ENCODE assay signal across 23 mouse cellular contexts in the genomic region with DNA sequence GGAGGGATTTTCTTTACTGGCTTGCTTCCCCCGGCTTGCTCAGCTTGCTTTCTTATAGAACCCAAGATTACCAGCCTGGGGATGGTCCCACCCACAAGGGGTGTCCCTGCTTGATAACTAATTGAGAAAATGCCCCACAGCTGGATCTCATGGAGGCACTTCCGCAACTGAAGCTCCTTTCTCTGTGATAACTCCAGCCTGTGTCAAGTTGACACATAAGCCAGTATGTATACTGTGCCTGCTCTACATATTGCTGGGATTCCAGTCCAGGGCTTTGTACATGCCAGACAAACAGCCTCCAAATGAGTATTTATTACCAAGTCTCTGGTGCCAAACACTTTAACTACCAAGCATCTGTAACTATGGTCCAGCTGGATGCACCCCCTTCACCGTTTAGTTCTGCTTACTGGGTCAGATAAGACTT. TPM values are rescaled to one million over a fixed set of nuclear protein-coding genes. Genes with fewer than 3 reads are reported as not detected.
DNase-seq lines count a peak whose midpoint lies in the region; ATAC-seq and TF ChIP-seq lines count a peak whose summit lies in the region.
"Had no signal": no experiment of that assay in that cellular context is flagged by ENCODE, and none has a peak within 500 bp of the region (broad histone marks: within the 10 kb centered on the region; RNA-seq: fewer than 3 reads in every experiment).

No protein-coding gene starts in this region.

- 0 out of 2 replicates have a peak, but pooled peaks cover 3% of the 10 kb centered on the region for H3K27me3 ChIP-seq in liver, embryonic 15.5 days
- no peaks in the 10 kb centered on the region for H3K27me3 ChIP-seq in thymus, adult 2 months (ENCODE audit: control insufficient read depth, insufficient read depth, low read length)
- H3K27me3 ChIP-seq: hindbrain, embryonic 13.5 days; neural tube, embryonic 15.5 days had no signal

- H3K36me3 ChIP-seq in liver, embryonic 15.5 days (replicated peaks): no peaks in the 10 kb centered on the region
- no peaks in the 10 kb centered on the region for H3K36me3 ChIP-seq in thymus, adult 2 months (ENCODE audit: control insufficient read depth, insufficient read depth, low read length)
- H3K36me3 ChIP-seq: embryonic facial prominence, embryonic 10.5 days; heart, embryonic 15.5 days; hindbrain, embryonic 13.5 days; limb, embryonic 10.5 days; neural tube, embryonic 15.5 days had no signal

- H3K4me3 ChIP-seq in liver, embryonic 15.5 days (replicated peaks): no peak overlapping the region
- H3K4me3 ChIP-seq in thymus, adult 2 months (ENCODE audit: control insufficient read depth, insufficient read depth, low read length): no peak overlapping the region
- H3K4me3 ChIP-seq: embryonic facial prominence, embryonic 10.5 days; heart, embryonic 15.5 days; hindbrain, embryonic 13.5 days; limb, embryonic 10.5 days; neural tube, embryonic 15.5 days had no signal

- peak; percentile 65 for ATAC-seq in liver, embryonic 15.5 days (ENCODE audit: insufficient read depth)
- ATAC-seq in granulocyte monocyte progenitor cell, adult 5-6 weeks (replicated peaks; ENCODE audit: poor library complexity, severe bottlenecking): no peak
- ATAC-seq: forebrain, embryonic 16.5 days; lung, postnatal 0 days had no signal

- TF ChIP-seq CTCF in thymus, adult 2 months (IDR thresholded peaks at IDR 0.05; ENCODE audit: borderline replicate concordance, control insufficient read depth, extremely low read depth, insufficient read depth, low read length, poor library complexity): no peak

- 24% methylated on average over 3 of the region's 3 CpGs for WGBS in liver, embryonic 15.5 days (ENCODE audit: insufficient replicate concordance)
- 77% methylated on average over 3 of the region's 3 CpGs for WGBS in thymus, adult 2 months

- 0 out of 2 replicates have a peak overlapping the region, but pooled peaks have one; percentile 26 for H3K4me2 ChIP-seq in liver, embryonic 15.5 days
- H3K4me2 ChIP-seq: heart, embryonic 15.5 days; hindbrain, embryonic 13.5 days; midbrain, embryonic 11.5 days; neural tube, embryonic 15.5 days had no signal

- no peak for TF ChIP-seq POLR2A in thymus, adult 2 months (IDR thresholded peaks at IDR 0.05; ENCODE audit: control insufficient read depth, extremely low read depth, insufficient read depth, low read length, poor library complexity)

- DNase-seq in kidney, postnatal 4 days: peak; percentile 35 to 52
- DNase-seq in kidney, postnatal 25 days: no peak
- peak; percentile 47 for DNase-seq in liver
- no peak for DNase-seq in gastrocnemius, adult 8-10 months (ENCODE audit: low spot score in 2 of 2)
- no peak for DNase-seq in thymus, adult 2 months
- DNase-seq: adrenal gland, postnatal 36 days; cerebellum, adult 11 months; cerebellum, adult 9-11 months; gastrocnemius, postnatal 36 days; heart, postnatal 36 days; kidney, adult 18-20 months; thymus, postnatal 25 days had no signal

- peak overlapping the region; percentile 15; the same call in 1 of the 2 replicates for H3K27ac ChIP-seq in liver, embryonic 15.5 days (replicated peaks)
- H3K27ac ChIP-seq in thymus, adult 2 months (ENCODE audit: control insufficient read depth, insufficient read depth, low read length): no peak overlapping the region
- H3K27ac ChIP-seq: embryonic facial prominence, embryonic 10.5 days; heart, embryonic 15.5 days; hindbrain, embryonic 13.5 days; limb, embryonic 10.5 days; macrophage; neural tube, embryonic 15.5 days had no signal

- H3K9ac ChIP-seq in liver, embryonic 15.5 days: no peak overlapping the region
- H3K9ac ChIP-seq: heart, embryonic 15.5 days; hindbrain, embryonic 13.5 days; neural tube, embryonic 15.5 days had no signal

- no peaks in the 10 kb centered on the region for H3K9me3 ChIP-seq in liver, embryonic 15.5 days (replicated peaks)
- H3K9me3 ChIP-seq: embryonic facial prominence, embryonic 10.5 days; heart, embryonic 15.5 days; hindbrain, embryonic 13.5 days; limb, embryonic 10.5 days; neural tube, embryonic 15.5 days had no signal

- peaks cover 23% of the 10 kb centered on the region for H3K4me1 ChIP-seq in liver, embryonic 15.5 days (replicated peaks)
- H3K4me1 ChIP-seq in thymus, adult 2 months (replicated peaks; ENCODE audit: control insufficient read depth, insufficient read depth, low read length): no peaks in the 10 kb centered on the region
- H3K4me1 ChIP-seq: embryonic facial prominence, embryonic 10.5 days; heart, embryonic 15.5 days; hindbrain, embryonic 13.5 days; limb, embryonic 10.5 days; neural tube, embryonic 15.5 days had no signal

RNA-seq across cellular contexts. Expression of gene Tpst1, which starts 5.3 kb away (rescaled TPM):
- 22.6 and 23.0 TPM in 2 replicates for polyA plus RNA-seq in liver, embryonic 15.5 days (2015; fragmentation: Nextera tagmentation; extraction: Ambion mirVana)
- total RNA-seq in granulocyte monocyte progenitor cell, adult 5-6 weeks (2014; fragmentation: Nextera tagmentation): 16.0 and 17.3 TPM in 2 replicates
- total RNA-seq in granulocyte monocyte progenitor cell, adult 5-6 weeks (2017): 3.4 and 7.5 TPM in 2 replicates
- 1 to 10 TPM; 3.7 to 4.5 (median 4.0) TPM for total RNA-seq in gastrocnemius, adult 8-10 months (2022)
- polyA plus RNA-seq in thymus, adult 2 months (2012; rRNA removed): 8.4 and 9.5 TPM in 2 replicates

RNA-seq across cellular contexts. Expression of gene Crcp, which starts 38.8 kb away (rescaled TPM):
- 23.1 and 24.0 TPM in 2 replicates for polyA plus RNA-seq in liver, embryonic 15.5 days (2015; fragmentation: Nextera tagmentation; extraction: Ambion mirVana)
- 31.2 and 52.0 TPM in 2 replicates for total RNA-seq in granulocyte monocyte progenitor cell, adult 5-6 weeks (2014; fragmentation: Nextera tagmentation)
- total RNA-seq in granulocyte monocyte progenitor cell, adult 5-6 weeks (2017): 40.7 and 67.6 TPM in 2 replicates
- 10 to 100 TPM; 18.0 to 22.5 (median 20.7) TPM for total RNA-seq in gastrocnemius, adult 8-10 months (2022)
- polyA plus RNA-seq in thymus, adult 2 months (2012; rRNA removed): 17.0 and 17.5 TPM in 2 replicates

RNA-seq across cellular contexts. Expression of gene Asl, which starts 38.8 kb away (rescaled TPM):
- 53.1 and 57.8 TPM in 2 replicates for polyA plus RNA-seq in liver, embryonic 15.5 days (2015; fragmentation: Nextera tagmentation; extraction: Ambion mirVana)
- 34.6 and 40.6 TPM in 2 replicates for total RNA-seq in granulocyte monocyte progenitor cell, adult 5-6 weeks (2014; fragmentation: Nextera tagmentation)
- total RNA-seq in granulocyte monocyte progenitor cell, adult 5-6 weeks (2017): 17.5 and 19.6 TPM in 2 replicates
- total RNA-seq in gastrocnemius, adult 8-10 months (2022): 10 to 100 TPM in 3 of 4 experiments, 1 to 10 TPM in 1; 8.4 to 16.5 (median 11.7) TPM
- polyA plus RNA-seq in thymus, adult 2 months (2012; rRNA removed): 33.0 and 40.4 TPM in 2 replicates

Comparison
In these comparisons a context has a peak if more than half of its experiments do, and no peak if none do; other contexts are left out.
1. DNase-seq: peak in kidney, postnatal 4 days (2 of 2) and liver (single experiment); none in kidney, postnatal 25 days (0 of 2), gastrocnemius, adult 8-10 months (0 of 2) and thymus, adult 2 months (single experiment).